Mouse (Mus musculus) gastrocnemius, postnatal 4 days (tissue): ENCODE measurements around the gene Cyth2. TPM values are rescaled to one million over a fixed set of nuclear protein-coding genes. Genes with fewer than 3 reads are reported as not detected.
A peak's percentile ranks its signal among the peaks of the same experiment; 100 is the strongest.

Experiments
- DNase-seq, 2 experiments: peaks; one replicate each; pipeline ENCODE4 v3.0.0; 2021 to 2022; ENCODE audit warnings: low spot score in 2 of 2, mixed read lengths in 2 of 2
- total RNA-seq, 2 experiments: library from RNA; stranded (reverse); gene quantifications; 2 replicates each; pipeline ENCODE4 v1.2.3; 2021

The Cyth2 gene
- total RNA-seq, 2 experiments from 2014 or later, result 56.1 to 61.5 TPM

DNA sequence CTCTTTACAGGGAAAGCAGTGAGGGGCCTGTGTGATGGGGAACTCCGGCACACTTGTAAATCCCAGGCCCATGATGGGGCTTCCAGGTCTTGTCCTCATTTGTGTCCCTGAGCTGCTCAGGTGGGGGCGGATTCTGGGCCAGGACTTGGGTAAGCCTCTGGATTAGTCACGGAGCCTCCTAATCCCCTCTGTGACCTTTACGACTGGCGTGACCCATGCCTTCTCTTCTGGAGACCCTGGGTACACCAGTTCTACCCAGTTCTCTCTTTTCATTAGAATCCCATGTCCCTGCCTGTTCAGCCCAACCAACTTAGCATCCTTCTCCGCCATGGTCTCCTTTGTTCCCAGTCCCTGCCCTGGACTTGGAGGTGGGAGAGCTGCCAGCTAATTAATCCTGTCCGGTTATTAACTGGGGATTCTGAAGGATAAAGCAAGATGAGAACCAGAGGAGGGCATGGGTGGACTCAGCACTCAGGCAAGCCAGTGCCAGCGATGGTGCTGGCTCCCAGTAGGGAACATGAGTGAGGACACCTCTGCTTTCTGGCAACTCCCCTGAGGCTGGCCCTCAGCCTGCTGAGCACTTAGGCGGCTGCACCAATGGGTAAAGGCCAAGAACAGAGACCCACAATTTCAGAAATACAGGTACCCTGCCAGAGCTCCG lies 1.1 kb upstream of the Cyth2 start:
- DNase-seq, result no peak

DNA sequence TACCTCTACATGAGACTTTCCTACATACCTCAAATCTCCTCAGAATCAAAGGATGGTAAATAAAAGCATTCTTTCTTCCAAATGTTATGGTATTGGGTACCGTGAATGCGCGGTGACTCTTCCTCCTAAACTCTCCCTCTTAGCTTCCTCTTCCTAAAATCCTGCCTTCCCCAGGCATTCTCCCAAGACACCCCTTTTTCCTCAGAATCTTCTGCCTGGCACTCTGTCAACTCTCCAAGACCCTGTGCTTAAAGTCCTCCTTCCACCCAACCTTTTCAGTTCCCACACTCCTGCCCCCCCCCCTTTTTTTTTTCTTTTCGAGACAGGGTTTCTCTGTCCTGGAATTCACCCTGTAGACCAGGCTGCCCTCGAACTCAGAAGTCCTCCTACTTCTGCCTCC lies 460 bp upstream of the Cyth2 start:
- DNase-seq, result no peak

DNA sequence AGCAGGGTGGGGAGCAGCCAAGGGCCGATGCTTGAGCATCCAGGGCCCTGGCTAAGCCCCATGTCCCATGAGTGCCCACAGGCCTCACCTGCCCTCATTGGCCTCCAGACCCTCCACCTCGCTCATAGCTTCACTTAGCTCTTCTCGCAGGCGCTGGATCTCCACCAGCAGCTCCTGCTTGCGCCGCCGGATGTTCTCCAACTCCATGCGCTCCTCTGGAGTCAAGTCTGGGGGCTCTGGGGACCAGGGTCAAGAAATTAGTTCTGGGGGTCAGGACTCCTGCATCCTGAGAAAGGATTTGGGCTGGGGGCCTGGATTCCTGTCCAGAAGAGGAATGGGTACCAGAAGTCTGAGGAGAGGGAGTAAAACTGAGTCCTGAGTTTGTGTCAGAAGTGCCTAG lies 1.5 kb downstream of the Cyth2 start:
- DNase-seq, result peak in 1 of 2 experiments; percentile 9

DNA sequence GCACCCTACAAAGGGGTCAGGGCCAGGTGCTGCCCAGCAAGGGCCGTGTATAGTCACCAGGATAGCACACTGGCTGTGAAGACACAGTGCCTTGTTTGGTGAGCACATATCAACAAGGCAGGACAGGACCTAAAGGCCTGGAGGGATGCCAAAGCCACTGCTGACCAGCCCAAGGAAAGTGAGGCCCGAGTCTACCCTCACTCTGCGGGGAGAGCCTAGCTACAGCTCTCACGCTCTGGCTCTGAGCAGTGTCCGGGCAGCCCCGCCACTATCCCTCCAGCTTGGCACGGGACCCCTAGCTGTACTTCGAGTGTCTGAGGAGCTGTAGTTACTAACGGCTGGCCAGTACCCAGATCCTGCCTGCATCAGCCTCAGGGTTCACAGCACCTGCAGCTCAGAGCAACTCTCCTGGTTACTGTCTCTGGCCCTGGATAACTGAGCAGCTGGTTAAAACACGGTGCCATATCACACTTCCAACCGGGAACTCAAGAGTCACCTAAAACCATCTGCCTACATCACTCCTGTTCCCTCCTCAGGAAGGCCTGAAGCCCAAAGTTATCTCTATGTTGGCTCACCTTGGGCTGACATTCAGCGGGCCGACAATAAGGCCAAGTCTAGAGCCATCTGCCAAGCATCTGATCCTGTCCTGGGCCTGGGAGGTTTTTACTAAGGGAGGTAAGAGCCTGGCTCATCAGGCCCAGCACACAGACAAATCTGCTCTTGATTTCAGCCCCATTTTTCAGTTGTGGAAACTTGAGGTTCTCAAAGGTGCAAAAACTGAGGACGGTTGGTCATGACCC lies 4.9 kb downstream of the Cyth2 start:
- no peak for DNase-seq

DNA sequence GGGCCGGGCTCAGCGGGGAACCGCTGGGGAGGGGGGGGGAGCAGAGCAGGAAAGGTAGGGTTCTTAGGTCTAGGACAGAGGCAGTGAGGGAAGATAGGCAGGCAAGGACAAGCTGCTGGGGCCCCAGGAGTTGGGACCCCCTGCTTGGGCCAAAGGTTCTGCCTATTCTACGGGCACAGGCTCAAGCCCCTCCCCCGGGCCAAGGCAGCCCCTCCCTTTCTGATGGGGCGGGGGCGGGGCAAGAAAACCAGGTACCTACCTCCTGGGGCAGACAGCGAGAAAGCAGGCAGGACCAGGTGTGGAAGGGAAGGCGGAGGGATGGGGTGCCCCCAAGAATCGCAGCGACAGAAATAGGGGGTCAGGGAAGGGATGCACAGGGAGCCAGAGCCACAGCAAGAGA lies 5.9 kb downstream of the Cyth2 start:
- DNase-seq, result no peak

DNA sequence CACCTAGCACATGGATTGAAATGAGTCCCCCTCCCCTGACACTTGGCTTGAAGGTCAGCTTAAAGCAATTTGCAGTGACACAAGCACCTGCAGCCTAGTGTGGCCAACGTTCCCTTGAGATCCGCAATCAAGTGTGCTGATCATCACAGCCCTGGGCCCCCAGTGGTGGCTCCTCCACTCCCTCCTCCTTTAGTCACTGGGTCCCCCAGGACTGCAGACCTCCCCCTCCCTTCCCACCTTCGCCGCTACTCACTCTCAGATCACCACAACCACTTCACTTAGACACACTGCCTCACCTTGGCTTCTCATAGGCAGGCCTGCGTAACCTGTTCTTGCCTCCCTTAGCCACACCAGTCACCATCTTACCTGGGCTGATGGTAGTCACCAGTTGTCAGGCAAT lies 8.4 kb downstream of the Cyth2 start:
- DNase-seq, result no peak

DNA sequence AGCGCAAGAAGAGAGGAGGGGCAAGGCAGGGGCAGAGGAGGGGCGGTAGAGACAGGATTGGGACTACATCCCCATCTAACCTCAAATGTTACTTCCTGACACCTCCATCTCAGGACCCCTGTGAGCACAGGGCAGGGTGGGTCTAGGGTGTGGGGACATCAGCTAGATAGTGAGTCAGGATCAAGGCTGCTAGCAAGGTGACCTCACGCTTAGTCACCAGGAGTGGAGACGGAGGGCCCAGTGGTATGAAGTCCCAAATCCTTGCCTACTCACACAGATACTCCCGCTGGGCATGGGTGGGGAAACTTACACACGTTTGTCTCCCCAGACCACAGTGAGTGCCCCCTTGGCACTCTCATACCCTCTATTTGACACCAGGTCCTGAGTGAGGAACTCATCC lies 11.8 kb downstream of the Cyth2 start:
- DNase-seq, result no peak

DNA sequence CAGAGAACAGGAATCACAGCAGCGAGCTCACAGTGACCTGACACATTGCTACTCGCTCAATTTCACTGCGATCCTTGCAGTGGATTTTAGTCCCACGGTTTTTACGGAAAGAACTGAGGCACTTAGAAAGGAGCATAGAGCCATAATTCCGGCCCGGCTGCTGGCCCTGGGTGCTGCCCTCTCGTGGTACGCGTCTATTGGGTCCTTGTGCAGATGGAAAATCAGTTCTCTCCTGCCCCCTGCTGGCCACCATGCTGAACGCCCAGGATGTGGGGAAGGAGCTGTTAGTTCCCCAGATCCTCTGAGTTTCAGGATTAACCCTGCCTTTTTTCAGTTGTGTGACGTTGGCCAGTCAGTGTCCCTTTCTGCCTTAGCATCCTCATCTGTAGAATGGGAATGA lies 13.0 kb downstream of the Cyth2 start:
- peak; percentile 87 to 93 for DNase-seq

DNA sequence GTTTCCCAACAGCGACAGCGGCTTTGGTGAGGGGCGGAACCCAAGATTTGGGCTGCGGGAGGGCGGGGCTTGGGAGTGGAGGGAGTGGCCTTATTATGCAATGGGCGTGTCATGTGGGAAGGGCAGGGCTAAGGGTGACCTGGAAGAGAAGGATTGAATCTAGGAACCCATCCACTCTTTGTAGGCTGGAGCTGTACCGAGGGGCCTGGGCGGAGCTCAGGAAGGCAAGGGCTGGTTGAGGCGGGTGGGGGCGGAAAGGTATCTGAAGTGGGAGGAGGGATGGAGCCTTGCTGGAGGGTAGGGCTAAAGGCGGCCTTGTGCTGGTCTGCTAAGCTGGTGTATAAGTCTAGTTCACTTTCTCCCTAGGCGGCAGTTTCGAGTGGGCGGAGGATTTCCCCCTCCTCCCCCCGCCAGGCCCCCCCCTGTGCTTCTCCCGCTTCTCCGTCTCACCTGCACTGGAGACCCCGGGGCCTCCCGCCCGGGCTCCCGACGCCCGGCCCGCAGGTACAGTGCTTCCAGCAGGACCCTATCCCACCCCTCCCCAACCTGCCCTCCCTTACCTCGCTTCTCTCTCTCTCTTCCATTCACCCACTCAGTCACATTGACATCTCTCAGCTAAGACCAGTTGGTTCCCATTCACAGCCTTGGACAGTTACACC lies 13.7 kb downstream of the Cyth2 start:
- no peak for DNase-seq

DNA sequence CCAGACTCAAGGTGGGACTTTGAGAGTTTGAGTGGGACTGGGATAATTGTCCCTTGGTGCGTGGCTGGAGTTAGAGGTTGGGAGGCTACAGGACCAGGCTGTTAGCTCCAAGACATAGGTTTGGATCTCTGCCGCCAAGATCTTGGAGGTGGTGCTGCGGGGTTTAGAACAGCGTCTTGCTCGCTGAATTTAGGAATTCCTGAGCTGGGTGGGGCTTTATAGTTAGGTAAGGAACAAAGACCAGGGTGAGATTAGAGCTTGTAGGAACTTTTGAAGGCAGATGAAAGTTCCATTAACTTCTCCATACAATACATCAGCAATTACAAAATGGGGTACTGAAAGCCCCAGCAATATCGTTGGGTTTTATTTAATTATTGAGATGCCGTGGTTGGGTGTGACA lies 14.4 kb downstream of the Cyth2 start:
- no peak for DNase-seq

DNA sequence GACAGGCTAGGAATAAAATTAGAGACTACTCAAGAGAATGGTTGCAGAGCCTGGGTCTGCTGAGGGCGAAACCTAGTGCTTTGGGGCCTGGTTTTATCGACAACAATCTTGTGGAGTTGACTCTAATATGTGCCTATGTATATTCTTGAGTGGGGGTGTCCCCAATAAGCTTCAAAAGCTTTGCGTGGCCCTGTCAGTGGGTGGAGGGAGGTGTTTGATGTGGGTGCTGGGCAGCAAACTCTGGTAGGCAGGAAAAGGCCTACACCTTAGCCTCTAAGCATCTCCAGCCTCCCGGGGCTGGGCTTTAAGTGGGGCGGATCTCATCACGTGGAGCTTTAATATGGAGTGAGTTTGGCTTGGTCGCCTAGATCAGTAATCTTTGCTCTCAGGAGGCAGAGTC lies 15.4 kb downstream of the Cyth2 start:
- DNase-seq, result no peak

DNA sequence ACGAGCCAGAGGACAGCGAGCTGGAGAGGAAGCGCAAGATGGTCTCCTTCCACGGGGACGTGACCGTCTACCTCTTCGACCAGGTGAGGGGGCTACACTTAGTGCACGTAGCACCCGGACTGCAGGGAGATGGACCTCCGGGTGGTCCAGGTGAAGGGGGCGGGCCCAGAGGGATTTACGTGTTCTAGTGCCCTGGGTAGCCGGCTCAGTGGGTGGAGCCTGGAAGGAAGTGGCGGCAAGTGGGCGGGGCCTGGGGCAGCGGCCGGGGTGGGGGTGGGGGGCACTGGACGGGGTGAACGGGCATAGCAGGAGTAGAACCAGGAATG lies 15.9 kb downstream of the Cyth2 start:
- no peak for DNase-seq

DNA sequence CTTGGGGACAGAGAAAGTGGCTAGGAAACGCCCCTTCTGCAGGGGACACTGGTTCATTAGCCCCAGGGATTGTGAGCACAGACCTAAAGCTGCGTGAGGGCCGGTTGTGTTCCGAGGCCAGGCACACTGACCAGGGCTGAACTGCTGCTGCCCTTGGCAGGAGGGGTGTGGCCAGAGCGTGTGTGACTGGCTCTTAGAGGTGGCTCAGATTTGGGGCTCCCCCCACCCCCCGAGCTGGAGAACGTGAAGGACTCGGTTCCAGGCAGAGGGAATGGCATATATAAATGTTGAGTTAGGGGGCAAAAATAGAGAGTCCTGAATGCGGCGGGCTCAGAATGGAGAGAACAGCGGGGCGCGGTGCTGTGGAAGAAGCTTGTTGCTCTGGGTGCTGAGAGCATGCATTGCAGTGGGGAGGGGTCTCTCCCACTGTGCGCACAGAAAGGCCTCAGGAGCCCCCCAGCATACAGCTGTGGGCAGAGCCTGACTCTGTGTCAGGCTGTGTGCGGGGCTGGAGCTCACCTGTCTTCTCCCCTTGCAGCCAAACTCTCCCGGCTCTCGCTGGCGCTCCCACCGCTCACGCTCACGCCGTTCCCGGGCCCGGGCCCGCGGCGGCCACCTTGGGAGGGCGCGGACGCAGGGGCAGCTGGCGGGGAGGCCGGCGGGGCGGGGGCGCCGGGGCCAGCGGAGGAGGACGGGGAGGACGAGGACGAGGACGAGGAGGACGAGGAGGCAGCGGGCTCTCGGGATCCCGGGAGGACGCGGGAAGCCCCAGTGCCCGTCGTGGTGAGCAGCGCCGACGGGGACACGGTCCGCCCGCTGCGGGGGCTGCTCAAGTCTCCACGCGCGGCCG lies 16.5 kb downstream of the Cyth2 start:
- no peak for DNase-seq

DNA sequence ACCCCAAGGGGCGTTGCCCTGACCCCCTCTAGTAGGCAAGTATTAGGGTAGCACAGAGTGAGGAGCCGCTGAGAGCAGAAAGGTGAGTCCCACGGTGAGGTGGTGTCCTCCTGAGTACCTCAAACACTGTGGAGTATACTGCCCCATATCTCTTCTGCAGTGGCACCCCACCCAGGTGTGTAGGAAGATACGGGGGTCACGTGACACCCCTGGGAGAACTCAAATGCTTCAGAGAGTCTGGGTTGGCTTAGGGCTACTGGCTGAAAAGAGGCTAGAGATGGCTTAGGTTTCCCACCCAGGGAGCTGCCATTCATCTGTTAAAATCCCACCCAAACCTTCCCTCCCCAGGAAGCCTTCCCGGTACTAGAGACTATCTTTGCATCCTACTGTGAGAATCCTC lies 17.4 kb downstream of the Cyth2 start:
- no peak for DNase-seq

DNA sequence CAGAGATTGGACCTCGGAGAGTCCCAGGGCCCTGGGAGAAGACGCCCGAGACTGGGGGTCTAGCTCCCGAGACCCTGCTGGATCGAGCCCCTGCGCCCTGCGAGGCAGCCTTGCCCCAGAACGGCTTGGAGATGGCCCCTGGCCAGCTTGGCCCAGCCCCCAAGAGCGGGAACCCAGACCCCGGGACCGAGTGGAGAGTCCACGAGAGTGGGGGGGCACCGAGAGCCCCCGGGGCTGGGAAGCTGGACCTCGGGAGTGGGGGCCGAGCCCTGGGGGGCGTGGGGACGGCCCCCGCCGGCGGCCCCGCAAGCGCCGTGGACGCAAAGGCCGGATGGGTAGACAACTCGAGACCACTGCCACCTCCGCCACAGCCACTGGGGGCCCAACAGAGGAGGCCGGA lies 19.4 kb downstream of the Cyth2 start:
- no peak for DNase-seq

DNA sequence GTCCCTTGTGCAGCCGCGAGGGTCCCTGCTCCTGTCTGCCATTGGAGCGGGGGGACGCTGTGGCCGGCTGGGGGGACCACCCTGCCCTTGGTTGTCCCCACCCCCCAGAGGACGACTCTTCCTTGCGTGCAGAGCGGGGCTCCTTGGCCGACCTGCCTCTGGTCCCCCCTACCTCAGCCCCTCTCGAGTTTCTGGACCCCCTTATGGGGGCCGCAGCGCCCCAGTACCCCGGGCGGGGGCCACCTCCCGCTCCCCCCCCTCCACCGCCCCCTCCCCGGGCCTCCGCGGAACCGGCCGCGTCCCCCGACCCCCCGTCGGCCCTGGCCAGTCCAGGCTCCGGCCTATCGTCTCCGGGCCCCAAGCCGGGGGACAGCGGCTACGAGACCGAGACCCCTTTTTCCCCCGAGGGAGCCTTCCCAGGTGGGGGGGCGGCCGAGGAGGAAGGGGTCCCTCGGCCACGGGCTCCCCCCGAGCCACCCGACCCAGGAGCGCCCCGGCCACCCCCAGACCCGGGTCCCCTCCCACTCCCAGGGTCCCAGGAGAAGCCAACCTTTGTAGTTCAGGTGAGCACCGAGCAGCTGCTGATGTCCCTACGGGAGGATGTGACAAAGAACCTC lies 20.3 kb downstream of the Cyth2 start:
- no peak for DNase-seq

DNA sequence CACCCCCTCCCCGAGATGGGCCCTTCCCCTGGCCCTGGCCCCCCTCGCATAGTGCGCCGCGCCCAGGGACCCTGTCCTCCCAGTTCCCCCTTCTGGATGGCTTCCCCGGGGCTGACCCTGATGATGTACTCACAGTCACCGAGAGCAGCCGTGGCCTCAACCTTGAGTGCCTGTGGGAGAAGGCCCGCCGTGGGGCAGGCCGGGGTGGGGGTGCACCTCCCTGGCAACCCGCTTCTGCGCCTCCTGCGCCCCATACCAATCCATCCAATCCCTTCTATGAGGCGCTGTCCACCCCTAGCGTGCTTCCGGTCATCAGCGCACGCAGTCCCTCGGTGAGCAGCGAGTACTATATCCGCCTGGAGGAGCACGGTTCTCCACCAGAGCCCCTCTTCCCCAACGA lies 21.1 kb downstream of the Cyth2 start:
- peak in 1 of 2 experiments; percentile 18 for DNase-seq

DNA sequence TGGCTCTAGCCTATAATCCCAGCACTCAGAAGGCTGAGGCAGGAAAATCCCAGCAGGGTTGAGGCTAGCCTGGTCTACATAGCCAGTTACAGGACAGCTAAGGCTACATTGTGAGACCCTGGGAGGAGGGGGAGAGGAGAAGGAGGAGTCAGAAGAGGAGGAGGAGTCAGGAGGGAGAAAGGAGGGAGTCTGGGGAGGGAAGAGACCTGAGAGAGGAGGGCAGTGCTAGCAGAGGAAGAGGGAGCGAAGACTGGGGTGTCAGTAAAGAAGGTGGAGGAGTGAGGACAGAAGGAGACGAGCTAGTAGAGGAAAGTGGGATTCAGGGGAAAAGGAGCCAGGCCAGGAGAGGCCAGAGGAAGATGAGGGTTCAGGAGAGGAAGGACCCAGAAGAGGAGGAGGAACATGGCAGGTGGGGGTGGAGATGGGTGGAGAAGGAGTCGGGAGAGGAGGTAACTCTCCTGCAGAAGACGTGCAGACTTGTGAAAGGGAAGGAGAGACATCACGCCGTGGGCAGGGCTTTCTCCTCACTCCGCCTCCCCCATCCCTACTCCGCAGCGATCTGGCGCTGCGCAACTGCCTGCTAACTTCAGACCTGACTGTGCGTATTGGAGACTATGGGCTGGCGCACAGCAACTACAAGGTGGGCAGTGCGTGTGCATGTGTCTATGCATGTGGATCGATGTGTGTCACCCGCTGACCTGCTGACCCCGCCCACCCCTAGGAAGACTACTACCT lies 22.5 kb downstream of the Cyth2 start:
- DNase-seq, result no peak

DNA sequence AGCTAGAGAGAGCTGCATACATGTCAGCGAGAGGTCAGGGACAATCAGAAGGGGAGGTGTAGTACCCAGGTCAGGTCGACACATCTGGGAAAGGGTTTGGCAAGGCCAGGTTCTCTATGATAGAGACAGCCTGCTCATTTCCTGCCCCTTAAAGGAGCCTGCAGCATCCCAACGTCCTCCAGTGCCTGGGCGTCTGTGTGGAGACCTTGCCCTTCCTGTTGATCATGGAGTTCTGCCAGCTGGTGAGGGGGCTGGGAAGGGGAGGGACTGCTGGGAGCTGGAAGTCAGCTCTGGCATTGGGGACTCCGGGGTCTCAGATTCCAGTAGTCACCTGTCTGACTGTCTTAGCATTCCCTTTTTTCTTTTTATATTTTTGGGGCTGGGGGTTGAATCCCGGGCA lies 23.7 kb downstream of the Cyth2 start:
- no peak for DNase-seq

DNA sequence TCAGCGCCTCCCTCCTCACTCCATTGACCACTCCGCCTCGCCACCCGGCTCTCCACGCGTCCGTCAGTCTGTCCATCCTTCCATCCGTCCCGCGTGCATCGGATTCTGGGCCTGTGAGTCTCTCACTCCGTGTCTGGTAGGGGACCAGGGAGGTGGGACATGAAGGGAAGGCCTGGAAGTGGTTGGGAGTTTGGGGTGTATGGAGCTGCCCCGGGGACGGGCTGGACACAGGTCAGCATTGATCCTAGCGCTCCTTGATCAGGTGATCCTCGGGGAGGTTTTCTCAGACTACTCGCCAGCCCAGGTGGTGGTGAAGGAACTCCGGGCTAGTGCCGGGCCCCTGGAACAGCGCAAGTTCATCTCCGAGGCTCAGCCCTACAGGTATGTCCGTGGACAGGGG lies 26.7 kb downstream of the Cyth2 start:
- DNase-seq, result no peak
